Mouse (Mus musculus): ENCODE data around the gene Plppr3. TPM values are rescaled to one million over a fixed set of nuclear protein-coding genes. Genes with fewer than 3 reads are reported as not detected.

Gene Plppr3
- polyA plus RNA-seq, 1 experiment from 2014 or later = 102 TPM

DNA sequence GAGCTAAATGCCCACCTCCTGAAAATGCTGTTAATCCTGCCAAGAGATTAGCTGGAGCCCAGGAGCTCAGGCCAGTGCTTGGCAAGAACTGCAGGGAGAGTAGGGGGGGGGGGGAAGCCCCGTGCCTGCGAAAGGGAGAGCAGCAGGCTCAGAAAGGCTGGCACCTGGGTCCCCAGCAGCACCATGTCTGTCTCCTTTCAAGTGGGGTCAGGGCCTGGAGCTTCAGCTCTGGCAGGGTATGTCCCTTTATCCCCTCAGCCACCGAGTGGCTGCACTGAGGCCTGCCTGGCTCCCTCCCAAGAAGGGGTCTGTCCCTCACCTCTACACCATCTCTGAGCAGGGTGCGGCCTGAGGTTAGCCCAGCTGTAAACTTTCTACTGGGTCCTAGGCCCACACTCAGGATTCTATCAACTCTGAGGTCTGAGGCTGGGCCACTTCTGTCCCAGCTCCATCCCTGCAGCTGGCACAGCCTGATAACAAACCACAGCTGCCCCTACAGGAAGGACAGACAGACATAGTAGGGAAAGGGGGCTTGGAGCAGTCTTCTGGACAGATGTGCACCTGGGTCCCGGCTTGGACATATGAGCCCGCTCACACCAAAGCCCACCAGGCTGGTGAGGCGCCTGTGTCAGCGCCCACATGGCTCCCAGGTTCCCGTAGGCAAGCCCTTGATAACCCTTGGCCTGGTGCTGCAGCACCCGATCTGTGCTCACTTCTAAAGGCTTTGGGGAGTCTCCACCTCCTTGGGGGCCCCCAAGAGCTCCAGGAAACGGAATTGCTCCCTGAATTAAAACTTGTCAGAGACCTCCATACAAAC, 39.9 kb upstream of the Plppr3 start:
- H3K4me1 ChIP-seq = peaks cover 65% of the 10 kb centered on the region

DNA sequence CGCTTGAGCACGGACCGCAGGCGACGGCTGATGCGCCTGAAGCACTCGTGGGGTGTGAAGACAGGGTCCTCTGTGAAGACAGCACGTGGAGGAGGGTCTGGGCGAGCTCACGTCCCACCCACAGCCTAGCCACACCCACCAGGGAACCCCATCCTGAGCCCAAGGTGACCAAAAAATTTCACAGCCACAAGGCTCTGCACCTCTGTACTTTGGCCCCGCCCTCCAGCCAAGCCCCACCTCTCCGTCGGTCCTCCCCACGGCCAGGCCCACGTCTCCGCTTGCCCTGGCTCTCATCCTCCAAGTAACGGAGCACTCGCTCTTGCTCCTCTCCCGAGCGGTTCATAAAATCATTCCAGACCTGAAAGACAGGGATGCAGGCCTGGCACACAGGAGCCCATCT, 38.0 kb upstream of the Plppr3 start:
- peaks cover 62% of the 10 kb centered on the region for H3K4me1 ChIP-seq
- WGBS = 67% methylated on average over 20 of the region's 20 CpGs
- H3K36me3 ChIP-seq (replicated peaks) = peaks cover 30% of the 10 kb centered on the region
- no peak overlapping the region; the same call in 1 of the 2 replicates for H3K4me3 ChIP-seq
- no peaks in the 10 kb centered on the region for H3K9me3 ChIP-seq
- no peak for DNase-seq (ENCODE audit: extremely low spot score, low spot score)
- H3K27me3 ChIP-seq (ENCODE audit: poor library complexity, severe bottlenecking) = peaks cover 21% of the 10 kb centered on the region
- H3K27ac ChIP-seq = no peak overlapping the region

More for the DNA sequence above, 39.9 kb upstream of the Plppr3 start:
- 67% methylated on average over 11 of the region's 11 CpGs for WGBS
- no peaks in the 10 kb centered on the region for H3K9me3 ChIP-seq
- peaks cover 38% of the 10 kb centered on the region for H3K27me3 ChIP-seq (ENCODE audit: poor library complexity, severe bottlenecking)
- no peak overlapping the region for H3K27ac ChIP-seq
- peaks cover 30% of the 10 kb centered on the region for H3K36me3 ChIP-seq (replicated peaks)
- DNase-seq (ENCODE audit: extremely low spot score, low spot score) = no peak
- peak overlapping the region; percentile 14; the same call in 1 of the 2 replicates for H3K4me3 ChIP-seq

DNA sequence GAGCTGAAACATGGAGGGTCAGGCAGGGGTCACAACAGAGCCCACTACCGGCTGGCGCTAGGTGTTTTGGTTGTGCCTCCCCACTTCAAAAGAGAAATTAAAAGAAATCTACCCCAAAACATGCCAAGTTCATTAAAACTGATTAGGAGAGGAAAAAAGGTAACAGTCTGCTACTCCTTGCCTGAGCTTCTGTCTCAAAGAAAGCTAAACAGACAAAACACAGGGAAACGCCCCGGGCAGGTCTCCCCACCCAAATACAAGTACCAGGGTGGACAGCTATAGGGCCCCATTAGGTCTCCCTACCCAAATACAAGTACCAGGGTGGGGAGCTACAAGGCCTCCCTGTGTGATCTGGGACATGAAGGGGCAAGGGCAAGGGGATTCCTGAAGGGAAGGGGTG, 36.1 kb upstream of the Plppr3 start, which contains the start of gene Gm26602:
TSS of gene Gm26602 (plus strand) at position 301 of the 400 bp plus-strand sequence.
- peak within 1 kb of the TSS; percentile 99; the same call in 1 of the 2 replicates for H3K27ac ChIP-seq
- H3K27me3 ChIP-seq (ENCODE audit: poor library complexity, severe bottlenecking) = peaks cover 32% of the 10 kb centered on the region
- no peak for DNase-seq (ENCODE audit: extremely low spot score, low spot score)
- 0 out of 2 replicates have a peak within 1 kb of the TSS, but pooled peaks have one; percentile 1 for H3K4me3 ChIP-seq
- peaks cover 45% of the 10 kb centered on the region for H3K4me1 ChIP-seq
- 92% methylated on average over 4 of the region's 4 CpGs for WGBS
- H3K36me3 ChIP-seq (replicated peaks) = peaks cover 45% of the 10 kb centered on the region
- H3K9me3 ChIP-seq = no peaks in the 10 kb centered on the region

DNA sequence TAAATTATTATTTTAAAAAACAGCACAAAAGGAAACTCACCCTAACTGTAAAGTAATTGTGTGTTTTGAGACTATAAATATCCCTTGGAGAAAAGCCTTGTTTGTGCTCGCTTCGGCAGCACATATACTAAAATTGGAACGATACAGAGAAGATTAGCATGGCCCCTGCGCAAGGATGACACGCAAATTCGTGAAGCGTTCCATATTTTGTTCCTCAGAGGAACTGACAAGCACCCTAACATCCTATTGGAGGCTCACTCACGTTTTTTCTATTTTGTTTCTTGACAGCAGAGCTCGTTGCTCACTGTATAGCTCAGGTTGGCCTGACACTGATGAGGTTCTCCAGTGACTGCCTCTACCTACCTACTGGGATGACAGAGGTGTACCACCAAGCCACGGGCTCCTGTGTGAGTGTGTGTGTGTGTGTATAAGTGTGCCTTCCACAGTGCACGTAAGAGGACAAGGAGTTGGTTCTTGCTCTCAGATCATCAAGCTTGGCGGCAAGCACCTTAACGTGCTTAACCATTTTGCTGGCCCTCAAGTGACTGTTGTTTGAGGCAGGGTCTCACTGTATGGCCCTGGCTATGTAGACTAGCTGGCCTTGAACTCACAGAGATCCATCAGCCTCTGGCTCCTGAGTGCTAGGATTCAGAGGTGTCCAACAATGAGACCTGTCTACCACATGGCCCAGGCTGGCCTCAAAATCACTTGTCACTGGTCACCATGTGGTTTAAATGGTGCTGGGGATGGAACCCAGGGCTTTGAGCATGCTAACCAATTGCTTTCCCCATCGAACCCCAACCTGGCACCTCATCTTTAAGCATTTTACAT, 34.9 kb upstream of the Plppr3 start:
- peaks cover 33% of the 10 kb centered on the region for H3K4me1 ChIP-seq
- WGBS = 24% methylated on average over 14 of the region's 14 CpGs
- DNase-seq (ENCODE audit: extremely low spot score, low spot score) = peak; percentile 57
- peaks cover 38% of the 10 kb centered on the region for H3K27me3 ChIP-seq (ENCODE audit: poor library complexity, severe bottlenecking)
- H3K4me3 ChIP-seq = peak overlapping the region; percentile 73
- H3K36me3 ChIP-seq (replicated peaks) = peaks cover 58% of the 10 kb centered on the region
- peak overlapping the region; percentile 99 for H3K27ac ChIP-seq
- no peaks in the 10 kb centered on the region for H3K9me3 ChIP-seq

DNA sequence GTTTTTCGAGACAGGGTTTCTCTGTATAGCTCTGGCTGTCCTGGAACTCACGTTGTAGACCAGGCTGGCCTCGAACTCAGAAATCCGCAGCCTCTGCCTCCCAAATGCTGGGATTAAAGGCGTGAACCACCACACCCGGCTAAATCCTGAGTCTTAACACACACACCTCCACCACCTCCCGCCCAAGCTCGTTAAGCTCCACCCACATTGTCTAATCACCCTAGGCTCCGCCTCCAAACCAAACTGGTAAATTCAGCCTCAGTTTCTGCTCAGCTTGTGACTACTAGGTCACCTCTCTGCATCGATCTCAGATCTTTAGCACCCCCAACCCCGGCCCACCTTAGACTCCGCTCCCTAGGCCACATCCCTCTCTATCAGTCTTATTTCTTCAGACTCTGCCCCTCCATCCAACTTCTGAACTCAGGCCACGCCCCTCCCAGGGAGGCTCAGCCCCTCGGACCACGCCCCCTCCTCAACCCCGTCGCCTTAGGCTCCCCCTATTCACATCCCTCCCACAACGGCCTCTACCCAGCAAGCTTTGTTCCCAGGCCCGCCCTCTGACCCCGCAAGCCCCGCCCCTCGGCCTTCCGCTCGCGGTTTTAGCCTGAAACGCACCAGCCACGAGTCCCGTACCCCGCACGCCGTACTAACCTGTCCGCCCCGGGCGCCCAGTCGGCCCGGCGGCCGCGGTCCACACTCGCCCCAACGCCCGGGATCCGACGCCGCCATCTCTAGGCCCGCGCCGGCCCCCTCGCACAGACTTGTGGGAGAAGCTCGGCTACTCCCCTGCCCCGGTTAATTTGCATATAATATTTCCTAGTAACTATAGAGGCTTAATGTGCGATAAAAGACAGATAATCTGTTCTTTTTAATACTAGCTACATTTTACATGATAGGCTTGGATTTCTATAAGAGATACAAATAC, 34.0 kb upstream of the Plppr3 start, which contains the start of gene Med16:
TSS of gene Med16 (minus strand) at position 757 of the 925 bp plus-strand sequence.
- Histone ChIP-seq H3K4me1 (peaks cover 24% of the 10 kb centered on the region), H3K27ac (peak within 1 kb of the TSS; percentile 99), H3K9me3 (0 out of 2 replicates have a peak, but pooled peaks cover under 1% of the 10 kb centered on the region), H3K4me3 (peak within 1 kb of the TSS; percentile 73), H3K27me3 (ENCODE audit: poor library complexity, severe bottlenecking) (peaks cover 45% of the 10 kb centered on the region), H3K36me3 (replicated peaks) (peaks cover 67% of the 10 kb centered on the region)
- peak; percentile 98 for DNase-seq (ENCODE audit: extremely low spot score, low spot score)
- 2% methylated on average over 52 of the region's 52 CpGs for WGBS

DNA sequence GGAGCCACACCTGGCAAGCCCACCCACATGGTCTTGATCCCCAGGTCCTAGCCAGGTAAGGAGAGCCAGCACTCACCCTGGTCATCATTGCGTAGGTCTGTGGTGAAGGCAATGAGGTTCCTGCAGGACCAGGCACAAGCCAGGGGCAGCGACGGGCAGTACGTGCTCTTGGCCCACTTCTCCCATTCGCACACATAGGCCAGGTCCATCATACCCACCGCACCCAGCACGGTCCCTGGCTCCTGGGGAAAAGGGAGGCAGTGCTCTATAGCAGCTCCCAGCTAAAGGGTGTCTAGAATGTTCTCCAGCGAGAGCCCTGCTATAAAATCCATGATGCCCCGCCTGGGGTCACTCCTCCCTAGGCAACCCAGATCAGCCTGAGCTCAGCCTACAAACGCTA, 33.0 kb upstream of the Plppr3 start:
- H3K9me3 ChIP-seq = 0 out of 2 replicates have a peak, but pooled peaks cover 3% of the 10 kb centered on the region
- no peak for DNase-seq (ENCODE audit: extremely low spot score, low spot score)
- peaks cover 21% of the 10 kb centered on the region for H3K4me1 ChIP-seq
- H3K36me3 ChIP-seq (replicated peaks) = peaks cover 68% of the 10 kb centered on the region
- WGBS = 94% methylated on average over 10 of the region's 10 CpGs
- H3K27me3 ChIP-seq (ENCODE audit: poor library complexity, severe bottlenecking) = peaks cover 55% of the 10 kb centered on the region
- 0 out of 2 replicates have a peak overlapping the region, but pooled peaks have one; percentile 25 for H3K27ac ChIP-seq
- peak overlapping the region; percentile 73 for H3K4me3 ChIP-seq

DNA sequence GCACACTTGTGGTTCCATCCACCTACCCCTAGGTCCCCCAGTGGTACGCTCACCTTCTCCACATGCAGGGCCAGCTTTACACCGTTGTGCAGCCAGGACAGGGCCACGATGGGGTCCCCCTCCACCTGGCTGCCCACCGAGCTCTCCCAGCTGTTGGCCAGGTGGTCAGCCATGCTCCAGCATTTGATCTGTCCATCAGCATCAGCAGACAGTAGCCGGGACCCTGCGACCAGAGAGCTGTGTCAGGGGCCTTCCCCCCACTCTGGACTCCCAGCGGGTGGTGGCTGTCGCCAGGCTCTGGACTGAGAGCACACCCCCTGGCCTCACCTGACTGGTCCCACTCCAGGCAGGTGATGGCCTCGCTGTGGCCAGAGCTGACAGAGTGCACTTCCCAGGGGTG, 32.3 kb upstream of the Plppr3 start:
- DNase-seq (ENCODE audit: extremely low spot score, low spot score) = no peak
- Histone ChIP-seq H3K4me1 (peaks cover 20% of the 10 kb centered on the region), H3K27ac (no peak overlapping the region), H3K36me3 (replicated peaks) (peaks cover 68% of the 10 kb centered on the region), H3K4me3 (peak overlapping the region; percentile 9; the same call in 1 of the 2 replicates), H3K9me3 (0 out of 2 replicates have a peak, but pooled peaks cover 3% of the 10 kb centered on the region), H3K27me3 (ENCODE audit: poor library complexity, severe bottlenecking) (peaks cover 60% of the 10 kb centered on the region)
- 95% methylated on average over 9 of the region's 9 CpGs for WGBS

DNA sequence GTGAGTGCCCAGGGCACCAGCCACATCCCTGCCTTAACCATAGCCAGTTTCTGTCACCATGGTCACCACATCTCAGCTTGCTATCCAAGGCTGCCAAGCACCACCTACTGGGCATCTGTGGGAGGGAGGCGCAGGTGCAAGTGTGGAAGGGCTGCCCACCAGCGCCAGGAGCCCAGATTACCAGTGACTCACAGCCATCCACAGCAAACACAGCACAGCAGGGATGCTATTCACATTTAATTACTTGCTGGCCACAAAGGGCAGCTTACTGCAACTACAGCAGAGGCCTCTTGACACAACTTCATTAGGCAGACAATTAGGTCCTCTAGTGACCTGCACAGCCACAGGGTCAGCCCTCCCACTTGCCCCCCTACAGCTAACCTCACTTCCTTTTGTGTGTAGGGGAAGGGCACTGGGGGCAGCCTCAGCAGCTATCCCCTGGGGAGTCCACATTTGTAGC, 26.5 kb upstream of the Plppr3 start:
- H3K4me3 ChIP-seq = no peak overlapping the region
- 0 out of 2 replicates have a peak overlapping the region, but pooled peaks have one; percentile 40 for H3K27ac ChIP-seq
- 0 out of 2 replicates have a peak, but pooled peaks cover 3% of the 10 kb centered on the region for H3K9me3 ChIP-seq
- peaks cover 89% of the 10 kb centered on the region for H3K36me3 ChIP-seq (replicated peaks)
- H3K27me3 ChIP-seq (ENCODE audit: poor library complexity, severe bottlenecking) = peaks cover 99% of the 10 kb centered on the region
- peak; percentile 60 for DNase-seq (ENCODE audit: extremely low spot score, low spot score)
- H3K4me1 ChIP-seq = peaks cover 25% of the 10 kb centered on the region
- 4% methylated on average over 2 of the region's 2 CpGs for WGBS

DNA sequence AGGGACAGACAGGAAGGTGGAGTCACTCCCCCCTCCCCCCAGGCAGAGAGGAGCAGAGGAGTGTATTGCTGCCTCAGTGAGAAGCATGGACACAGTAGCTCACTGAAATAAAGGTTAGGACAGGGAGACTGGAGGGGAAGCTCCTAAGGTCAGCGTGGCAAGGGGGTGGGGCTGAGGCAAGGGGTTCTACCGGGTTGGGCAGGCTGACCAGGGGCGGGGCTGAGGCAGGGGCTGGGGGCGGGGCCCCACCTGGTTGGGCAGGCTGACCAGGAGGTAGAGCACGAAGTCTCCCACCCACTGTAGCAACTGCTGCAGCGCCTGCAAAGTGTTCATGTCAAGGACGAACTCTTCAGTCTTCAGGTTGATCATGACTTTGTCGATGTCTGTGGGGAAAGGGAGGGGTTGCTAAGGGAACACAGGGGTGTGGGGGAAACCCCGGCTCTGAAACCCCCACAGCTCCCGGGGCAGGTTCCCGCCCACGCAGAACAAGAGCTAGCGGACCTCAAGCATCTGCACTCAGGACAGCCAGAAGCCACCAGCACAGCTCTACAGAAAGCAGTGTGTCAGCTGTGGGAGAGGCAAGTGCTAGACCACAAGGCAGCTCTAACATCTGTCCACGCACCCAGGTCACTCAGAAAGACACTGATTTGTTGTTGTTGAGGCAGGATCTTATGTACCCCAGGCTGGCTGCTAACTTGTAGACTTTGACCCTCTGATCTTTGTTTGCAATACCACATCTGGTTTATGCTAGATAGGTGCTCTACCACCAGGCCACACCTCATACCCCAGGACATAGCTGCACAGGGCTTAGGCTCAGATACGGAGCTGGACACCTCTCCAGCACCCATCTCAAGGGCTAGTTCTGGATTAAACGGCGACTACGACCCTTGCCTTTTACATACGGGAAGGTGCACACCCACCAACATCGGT, 23.1 kb upstream of the Plppr3 start:
- DNase-seq (ENCODE audit: extremely low spot score, low spot score) = no peak
- Histone ChIP-seq H3K4me1 (peaks cover 29% of the 10 kb centered on the region), H3K27ac (no peak overlapping the region), H3K36me3 (replicated peaks) (peaks cover 73% of the 10 kb centered on the region), H3K4me3 (no peak overlapping the region), H3K9me3 (no peaks in the 10 kb centered on the region), H3K27me3 (ENCODE audit: poor library complexity, severe bottlenecking) (peaks cover 97% of the 10 kb centered on the region)
- WGBS = 49% methylated on average over 20 of the region's 20 CpGs

DNA sequence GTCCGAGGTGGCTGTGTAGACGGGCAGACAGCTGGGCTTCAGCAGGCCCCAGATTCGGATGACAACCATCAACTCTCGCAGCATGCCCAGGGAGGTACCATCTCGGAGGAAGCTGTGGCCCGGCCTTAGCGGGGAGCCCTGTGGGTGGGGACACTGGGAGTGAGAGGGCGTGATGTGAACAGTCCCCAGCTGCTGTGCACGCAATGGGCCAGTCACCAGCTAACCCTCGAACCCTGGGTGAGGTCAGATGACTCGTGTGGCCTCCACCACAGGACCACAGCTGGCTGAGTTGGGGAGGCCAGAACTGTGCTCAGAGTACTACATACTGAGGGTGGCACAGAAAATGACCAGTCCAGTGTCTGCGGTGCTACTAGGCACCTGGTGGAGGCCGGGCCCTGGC, 22.4 kb upstream of the Plppr3 start:
- H3K27ac ChIP-seq = no peak overlapping the region
- H3K4me3 ChIP-seq = no peak overlapping the region
- H3K36me3 ChIP-seq (replicated peaks) = peaks cover 65% of the 10 kb centered on the region
- peaks cover 94% of the 10 kb centered on the region for H3K27me3 ChIP-seq (ENCODE audit: poor library complexity, severe bottlenecking)
- no peak for DNase-seq (ENCODE audit: extremely low spot score, low spot score)
- H3K9me3 ChIP-seq = no peaks in the 10 kb centered on the region
- 88% methylated on average over 13 of the region's 13 CpGs for WGBS
- H3K4me1 ChIP-seq = peaks cover 29% of the 10 kb centered on the region

DNA sequence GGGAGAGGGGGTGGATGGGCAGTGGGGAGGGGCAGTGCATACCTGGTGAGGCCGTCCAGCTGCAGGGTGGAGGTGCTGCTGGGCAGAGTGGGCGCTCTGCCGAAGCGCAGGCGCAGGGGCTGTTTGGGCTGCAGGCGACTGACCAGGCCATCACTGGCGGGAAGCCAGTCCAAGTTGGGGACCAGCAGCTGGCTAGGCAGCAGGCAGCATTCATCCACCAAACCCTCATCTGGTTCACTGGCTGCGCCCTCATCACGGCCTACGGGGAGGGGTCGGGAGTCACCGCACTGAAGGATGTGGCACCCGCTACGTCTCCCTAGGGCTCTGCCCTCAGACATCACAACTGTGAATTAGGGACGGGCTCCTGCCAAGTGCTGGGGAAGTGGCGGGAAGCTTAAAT, 21.9 kb upstream of the Plppr3 start:
- Histone ChIP-seq H3K9me3 (no peaks in the 10 kb centered on the region), H3K36me3 (replicated peaks) (peaks cover 60% of the 10 kb centered on the region), H3K27ac (no peak overlapping the region), H3K27me3 (ENCODE audit: poor library complexity, severe bottlenecking) (peaks cover 94% of the 10 kb centered on the region), H3K4me1 (peaks cover 23% of the 10 kb centered on the region), H3K4me3 (no peak overlapping the region)
- no peak for DNase-seq (ENCODE audit: extremely low spot score, low spot score)
- WGBS = 96% methylated on average over 16 of the region's 16 CpGs
